Mouse (Mus musculus) intestine, embryonic 16.5 days (tissue): ENCODE data around the gene Nle1. TPM values are rescaled to one million over a fixed set of nuclear protein-coding genes. Genes with fewer than 3 reads are reported as not detected.
A peak's percentile ranks its signal among the peaks of the same experiment; 100 is the strongest.

Source experiments
- ATAC-seq: fragments of 200-750 bp; cut with Nextera tagmentation; 2 replicates; pipeline ENCODE4 v1.8.0; 2017; ENCODE audit warnings: moderate TSS enrichment, moderate library complexity
- H3K27ac ChIP-seq: fragments of 300-500 bp; sonication (generic); 2 replicates; pipeline ENCODE4 v1.5.1; 2014; ENCODE audit warnings: mild to moderate bottlenecking, low read length
- H3K27me3 ChIP-seq: fragments of 300-500 bp; sonication (generic); replicated peaks from 2 replicates; pipeline ENCODE4 v1.6.1; 2014; ENCODE audit warnings: low read length, control low read depth, mixed read lengths; ENCODE audit not compliant: control insufficient read depth, insufficient read depth
- H3K36me3 ChIP-seq: fragments of 300-500 bp; sonication (generic); 2 replicates; pipeline ENCODE4 v1.6.1; 2014; ENCODE audit warnings: low read length, control low read depth; ENCODE audit not compliant: control insufficient read depth, insufficient read depth
- H3K4me1 ChIP-seq: fragments of 300-500 bp; sonication (generic); 2 replicates; pipeline ENCODE4 v1.6.1; 2014; ENCODE audit warnings: low read length, control low read depth, mixed read lengths; ENCODE audit not compliant: control insufficient read depth, insufficient read depth
- H3K4me2 ChIP-seq: fragments of 300-500 bp; sonication (generic); 2 replicates; pipeline ENCODE4 v1.6.1; 2014; ENCODE audit warnings: low read depth, low read length, control low read depth
- H3K4me3 ChIP-seq: fragments of 300-500 bp; sonication (generic); 2 replicates; pipeline ENCODE4 v1.5.1; 2014; ENCODE audit warnings: mild to moderate bottlenecking, low read length
- H3K9ac ChIP-seq: fragments of 300-500 bp; sonication (generic); 2 replicates; pipeline ENCODE4 v1.6.1; 2014; ENCODE audit warnings: low read depth, low read length
- H3K9me3 ChIP-seq: fragments of 300-500 bp; sonication (generic); 2 replicates; pipeline ENCODE4 v1.6.1; 2016; ENCODE audit warnings: low read length, control low read depth; ENCODE audit not compliant: control insufficient read depth
- WGBS: fragments of 180-500 bp; shearing (Covaris S2); extraction: QIAGEN DNeasy Blood & Tissue Kit; methylation state at CpG from one replicate; pipeline ENCODE4 v1.1.7; 2014; 5-methylcytosine and 5-hydroxymethylcytosine counted together
- polyA plus RNA-seq: library from polyadenylated mRNA; unstranded; fragments of >200 nt; fragmentation: Nextera tagmentation; extraction: Ambion mirVana; gene quantifications from 2 replicates; pipeline ENCODE4 v1.2.1, GENCODE M21; 2015

Nle1 gene
- polyA plus RNA-seq, 1 experiment from 2014 or later, result 31.2 TPM

DNA sequence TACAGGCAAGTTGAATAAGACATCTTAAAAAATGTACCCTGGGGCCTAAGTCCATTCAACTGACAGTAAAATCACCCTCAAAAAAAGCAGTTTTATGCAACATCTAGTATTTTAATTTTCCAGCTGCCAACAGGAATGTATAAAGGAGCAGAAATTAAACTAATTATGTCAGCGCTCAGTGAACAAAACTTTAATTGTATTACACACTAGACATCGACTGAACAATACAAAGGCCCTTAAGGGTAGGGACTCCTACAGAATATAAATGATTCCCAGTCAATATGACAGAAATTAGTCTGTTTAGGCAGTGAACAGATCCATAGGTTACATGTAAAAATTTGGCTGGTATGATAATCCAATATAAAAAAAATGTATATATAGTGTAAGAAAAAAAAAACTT, 45.2 kb downstream of the Nle1 start:
- Histone ChIP-seq H3K27me3 (no peaks in the 10 kb centered on the region), H3K4me1 (no peaks in the 10 kb centered on the region), H3K4me3 (no peak overlapping the region), H3K4me2 (no peak overlapping the region), H3K9ac (no peak overlapping the region), H3K27ac (no peak overlapping the region), H3K36me3 (no peaks in the 10 kb centered on the region), H3K9me3 (no peaks in the 10 kb centered on the region)
- 65% methylated on average over 2 of the region's 2 CpGs for WGBS
- no peak for ATAC-seq

DNA sequence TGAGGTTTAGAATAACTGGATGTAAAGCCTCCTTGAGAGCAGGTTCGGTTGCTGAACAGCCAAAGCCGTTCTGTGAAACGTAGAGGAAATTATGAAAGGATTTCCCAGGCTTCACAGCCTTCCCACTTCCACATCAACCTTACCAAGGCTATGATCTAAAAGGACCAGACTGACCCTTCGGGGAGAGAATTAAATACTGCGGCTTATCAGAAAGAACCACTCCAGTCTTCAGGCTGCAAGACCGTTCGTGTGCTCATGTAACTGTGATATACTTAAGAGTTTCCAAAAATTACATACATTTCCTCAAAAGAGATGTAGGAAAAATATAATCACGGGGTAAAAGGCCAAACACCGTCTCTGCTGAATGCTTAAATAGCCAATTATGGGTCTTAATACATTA, 45.6 kb downstream of the Nle1 start:
- no peaks in the 10 kb centered on the region for H3K9me3 ChIP-seq
- no peaks in the 10 kb centered on the region for H3K27me3 ChIP-seq
- no peak overlapping the region for H3K4me2 ChIP-seq
- WGBS, result 80% methylated on average over 9 of the region's 9 CpGs
- H3K4me1 ChIP-seq, result no peaks in the 10 kb centered on the region
- H3K36me3 ChIP-seq, result no peaks in the 10 kb centered on the region
- H3K4me3 ChIP-seq, result no peak overlapping the region
- no peak overlapping the region for H3K27ac ChIP-seq
- ATAC-seq, result no peak
- H3K9ac ChIP-seq, result no peak overlapping the region

DNA sequence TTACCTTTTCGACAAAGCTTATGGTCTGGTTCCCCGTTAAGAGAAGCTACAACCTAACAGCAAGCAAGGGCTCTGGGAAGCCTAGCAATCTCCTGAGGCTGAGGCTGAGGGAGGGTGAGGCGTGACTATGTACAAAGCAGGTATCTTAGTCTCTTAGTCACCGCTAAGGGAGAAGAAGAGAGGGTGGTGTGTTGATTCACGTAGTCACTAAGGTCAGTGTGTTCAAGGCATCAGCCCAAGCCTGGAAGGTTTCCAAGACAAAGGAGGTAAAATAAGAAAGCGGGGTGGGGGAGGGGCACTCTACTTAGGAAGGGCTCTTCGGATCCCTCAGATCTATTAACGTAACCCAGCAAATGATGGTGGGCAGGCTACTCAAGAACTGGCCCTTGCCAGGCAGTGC, 46.7 kb downstream of the Nle1 start:
- WGBS, result 66% methylated on average over 8 of the region's 8 CpGs
- H3K9me3 ChIP-seq, result no peaks in the 10 kb centered on the region
- no peak overlapping the region for H3K27ac ChIP-seq
- ATAC-seq, result 0 out of 2 replicates have a peak, but pooled peaks have one; percentile 35
- no peak overlapping the region for H3K4me3 ChIP-seq
- no peaks in the 10 kb centered on the region for H3K27me3 ChIP-seq
- no peak overlapping the region for H3K4me2 ChIP-seq
- no peaks in the 10 kb centered on the region for H3K36me3 ChIP-seq
- H3K9ac ChIP-seq, result no peak overlapping the region
- no peaks in the 10 kb centered on the region for H3K4me1 ChIP-seq

DNA sequence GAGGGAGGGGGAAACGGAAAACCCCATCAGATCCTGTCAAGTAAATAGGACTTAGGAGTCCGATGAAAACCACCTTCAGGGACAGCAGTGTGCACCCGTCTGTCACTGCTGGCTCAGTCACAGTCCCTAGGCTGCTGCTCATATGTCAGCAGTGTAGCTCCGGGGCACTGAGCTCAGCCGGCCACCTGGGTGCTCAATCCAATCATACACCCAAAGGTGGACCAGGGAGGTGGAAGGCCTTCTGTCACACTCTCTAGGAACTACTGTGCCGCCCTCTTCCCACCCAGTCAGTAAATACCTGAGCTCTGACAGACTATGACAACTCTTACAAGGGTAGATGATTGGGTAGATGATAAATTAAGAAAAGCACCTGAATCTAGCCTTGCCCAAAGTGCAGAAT, 47.5 kb downstream of the Nle1 start:
- H3K27ac ChIP-seq, result no peak overlapping the region
- no peak overlapping the region for H3K9ac ChIP-seq
- WGBS, result 92% methylated on average over 6 of the region's 6 CpGs
- no peak overlapping the region for H3K4me3 ChIP-seq
- H3K36me3 ChIP-seq, result no peaks in the 10 kb centered on the region
- ATAC-seq, result no peak
- no peaks in the 10 kb centered on the region for H3K27me3 ChIP-seq
- H3K4me1 ChIP-seq, result no peaks in the 10 kb centered on the region
- H3K4me2 ChIP-seq, result no peak overlapping the region
- no peaks in the 10 kb centered on the region for H3K9me3 ChIP-seq

DNA sequence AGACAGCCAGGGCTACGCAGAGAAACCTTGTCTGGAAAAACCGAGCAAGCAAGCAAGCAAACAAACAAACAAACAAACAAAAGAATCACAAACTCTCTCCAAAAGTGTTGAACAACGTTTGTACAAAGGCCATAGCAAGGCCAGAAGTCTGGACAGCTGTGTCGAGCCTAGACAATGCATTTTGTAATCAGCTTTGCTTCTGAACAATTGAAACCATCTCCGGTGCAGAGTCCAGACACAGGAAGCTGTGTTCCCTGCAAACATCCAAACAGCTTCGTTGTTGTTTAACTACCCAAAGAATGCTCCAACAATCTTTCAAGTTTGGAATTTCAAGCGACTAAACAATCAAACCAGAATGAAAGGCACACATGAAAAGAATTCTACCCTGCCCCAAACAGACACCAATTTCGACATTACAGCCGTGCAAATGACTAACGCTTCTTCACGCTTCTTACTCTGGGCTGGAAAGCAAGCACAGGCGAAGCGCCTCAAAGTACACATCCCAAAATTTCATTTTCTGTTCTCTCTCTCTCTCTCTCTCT, 50.8 kb downstream of the Nle1 start:
- Histone ChIP-seq H3K4me3 (no peak overlapping the region), H3K4me1 (0 out of 2 replicates have a peak, but pooled peaks cover 5% of the 10 kb centered on the region), H3K27ac (no peak overlapping the region), H3K9me3 (no peaks in the 10 kb centered on the region), H3K9ac (no peak overlapping the region), H3K36me3 (no peaks in the 10 kb centered on the region), H3K27me3 (no peaks in the 10 kb centered on the region), H3K4me2 (no peak overlapping the region)
- WGBS, result 74% methylated on average over 13 of the region's 13 CpGs
- no peak for ATAC-seq

DNA sequence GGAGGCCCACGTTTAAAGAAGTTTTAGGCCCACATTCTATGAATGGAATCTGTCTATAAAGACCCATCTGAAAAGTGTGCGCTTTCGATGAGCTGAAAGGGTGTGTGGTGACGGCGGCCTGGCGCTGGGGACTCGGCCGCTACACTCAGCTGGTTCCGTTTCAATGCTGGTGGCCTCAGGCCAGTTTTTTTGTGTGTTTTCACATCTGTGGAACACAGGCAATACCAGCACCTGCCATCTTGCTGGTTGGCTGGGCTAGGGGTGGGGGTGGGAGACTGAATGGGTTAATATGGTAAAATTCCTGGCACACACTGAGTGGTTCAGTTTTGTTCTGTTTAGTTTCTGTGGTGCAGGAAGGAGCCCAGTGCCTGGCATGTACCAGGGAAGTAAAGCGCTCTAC, 52.2 kb downstream of the Nle1 start:
- no peaks in the 10 kb centered on the region for H3K9me3 ChIP-seq
- H3K4me2 ChIP-seq, result no peak overlapping the region
- 0 out of 2 replicates have a peak, but pooled peaks cover 5% of the 10 kb centered on the region for H3K4me1 ChIP-seq
- H3K36me3 ChIP-seq, result no peaks in the 10 kb centered on the region
- H3K9ac ChIP-seq, result no peak overlapping the region
- ATAC-seq, result no peak
- 82% methylated on average over 10 of the region's 10 CpGs for WGBS
- H3K27ac ChIP-seq, result no peak overlapping the region
- no peaks in the 10 kb centered on the region for H3K27me3 ChIP-seq
- no peak overlapping the region for H3K4me3 ChIP-seq

DNA sequence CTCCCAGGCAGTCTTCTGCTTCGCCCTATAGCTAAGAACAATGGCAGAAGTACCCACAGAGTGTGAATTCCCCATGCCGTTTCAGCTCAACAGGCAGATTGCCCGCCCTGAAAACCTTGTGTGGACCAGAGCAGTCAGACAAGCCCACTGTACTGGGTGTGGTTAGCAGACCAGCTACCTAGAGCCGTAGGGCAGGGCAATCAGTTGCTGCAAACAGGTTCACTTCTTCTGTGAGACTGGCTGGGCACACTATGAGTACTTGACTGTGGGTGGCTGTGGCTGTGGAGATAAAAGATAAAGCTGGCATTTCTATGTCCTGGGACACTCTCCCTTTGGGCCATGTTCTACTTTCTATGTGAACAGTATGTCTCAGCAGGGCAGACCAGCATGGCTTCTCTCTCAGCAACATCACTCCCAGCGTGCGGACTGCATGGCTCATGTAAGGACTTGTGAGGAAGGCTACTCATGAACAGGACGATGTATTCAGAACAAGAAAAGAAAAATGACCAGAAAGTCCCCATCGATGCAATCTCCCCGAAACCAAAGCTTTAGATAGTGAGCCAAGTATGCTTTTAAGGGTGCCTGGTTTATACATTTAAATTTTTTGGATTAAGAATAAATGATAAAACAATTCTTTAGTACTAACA, 52.8 kb downstream of the Nle1 start:
- WGBS, result 82% methylated on average over 9 of the region's 9 CpGs
- 0 out of 2 replicates have a peak, but pooled peaks cover 5% of the 10 kb centered on the region for H3K4me1 ChIP-seq
- H3K27me3 ChIP-seq, result no peaks in the 10 kb centered on the region
- ATAC-seq, result peak; percentile 60; the same call in 1 of the 2 replicates
- H3K27ac ChIP-seq, result no peak overlapping the region
- no peak overlapping the region for H3K9ac ChIP-seq
- no peaks in the 10 kb centered on the region for H3K9me3 ChIP-seq
- H3K36me3 ChIP-seq, result no peaks in the 10 kb centered on the region
- H3K4me3 ChIP-seq, result no peak overlapping the region
- no peak overlapping the region for H3K4me2 ChIP-seq

DNA sequence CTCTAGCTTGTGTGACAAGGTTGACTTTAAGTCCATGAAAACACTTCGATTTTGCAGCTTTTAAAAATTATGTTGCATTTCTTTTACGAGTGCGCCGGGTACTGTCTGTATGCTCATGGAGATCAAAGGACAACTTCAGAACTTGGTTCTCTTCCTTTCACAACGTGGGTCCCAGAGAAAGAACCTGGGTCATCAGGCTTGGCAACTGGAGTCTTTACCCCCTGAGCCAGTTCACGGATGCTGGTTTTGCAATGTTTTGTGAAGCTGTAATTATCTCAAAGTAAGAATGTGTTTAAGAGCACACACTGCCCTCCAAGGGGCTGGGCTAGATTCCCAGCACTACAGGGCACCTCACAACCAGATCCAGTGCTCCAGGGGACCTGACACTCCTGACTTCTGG, 54.1 kb downstream of the Nle1 start:
- Histone ChIP-seq H3K36me3 (no peaks in the 10 kb centered on the region), H3K27ac (no peak overlapping the region), H3K4me2 (no peak overlapping the region), H3K4me3 (no peak overlapping the region), H3K9me3 (no peaks in the 10 kb centered on the region), H3K4me1 (0 out of 2 replicates have a peak, but pooled peaks cover 5% of the 10 kb centered on the region), H3K9ac (no peak overlapping the region), H3K27me3 (no peaks in the 10 kb centered on the region)
- WGBS, result 93% methylated on average over 6 of the region's 6 CpGs
- no peak for ATAC-seq

DNA sequence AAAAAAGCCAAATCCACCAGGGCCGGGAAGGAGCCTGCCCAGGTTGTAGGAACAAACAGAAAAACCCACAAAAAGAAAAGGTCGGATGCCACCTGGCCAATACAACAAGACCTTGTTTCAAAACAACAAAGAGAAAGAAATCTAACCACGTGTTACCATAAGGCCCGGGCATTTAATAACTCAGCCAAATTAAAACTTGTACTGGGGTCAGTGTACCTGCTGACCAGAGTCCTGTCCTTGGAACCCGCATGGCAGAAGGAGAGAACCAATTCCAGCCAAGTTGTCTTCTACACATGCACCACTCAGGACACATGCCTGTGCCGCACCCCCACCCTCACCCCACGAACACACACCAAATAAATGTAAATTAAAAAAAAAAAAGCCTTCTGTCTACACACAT, 55.3 kb downstream of the Nle1 start:
- 85% methylated on average over 7 of the region's 7 CpGs for WGBS
- 0 out of 2 replicates have a peak, but pooled peaks cover 5% of the 10 kb centered on the region for H3K4me1 ChIP-seq
- H3K27me3 ChIP-seq, result no peaks in the 10 kb centered on the region
- H3K4me3 ChIP-seq, result no peak overlapping the region
- H3K9me3 ChIP-seq, result no peaks in the 10 kb centered on the region
- no peak for ATAC-seq
- no peak overlapping the region for H3K27ac ChIP-seq
- no peak overlapping the region for H3K9ac ChIP-seq
- no peaks in the 10 kb centered on the region for H3K36me3 ChIP-seq
- no peak overlapping the region for H3K4me2 ChIP-seq

DNA sequence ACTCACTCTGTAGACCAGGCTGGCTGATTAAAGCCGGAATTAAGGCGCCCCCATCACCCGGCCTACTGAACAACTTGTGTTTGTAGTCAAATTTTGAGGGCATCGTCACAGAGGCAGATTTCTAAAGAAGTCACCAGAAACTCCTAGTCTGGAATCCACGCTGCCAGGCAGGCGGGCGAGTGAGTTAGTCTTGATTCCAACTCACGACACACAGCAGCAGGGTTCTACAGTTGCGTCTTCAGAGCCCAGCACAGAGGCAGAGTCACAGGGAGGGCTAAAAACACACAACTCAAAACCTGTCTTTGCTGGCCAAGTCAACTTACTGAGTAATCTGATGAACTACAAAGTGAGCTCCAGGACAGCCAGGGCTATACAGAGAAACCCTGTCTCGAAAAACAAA, 55.7 kb downstream of the Nle1 start:
- Histone ChIP-seq H3K9ac (no peak overlapping the region), H3K9me3 (no peaks in the 10 kb centered on the region), H3K27ac (no peak overlapping the region), H3K4me3 (no peak overlapping the region), H3K36me3 (no peaks in the 10 kb centered on the region), H3K4me1 (0 out of 2 replicates have a peak, but pooled peaks cover 5% of the 10 kb centered on the region), H3K4me2 (no peak overlapping the region), H3K27me3 (no peaks in the 10 kb centered on the region)
- 85% methylated on average over 10 of the region's 10 CpGs for WGBS
- no peak for ATAC-seq
